18 mouse cellular contexts compared by ENCODE assay signal in the genomic region with DNA sequence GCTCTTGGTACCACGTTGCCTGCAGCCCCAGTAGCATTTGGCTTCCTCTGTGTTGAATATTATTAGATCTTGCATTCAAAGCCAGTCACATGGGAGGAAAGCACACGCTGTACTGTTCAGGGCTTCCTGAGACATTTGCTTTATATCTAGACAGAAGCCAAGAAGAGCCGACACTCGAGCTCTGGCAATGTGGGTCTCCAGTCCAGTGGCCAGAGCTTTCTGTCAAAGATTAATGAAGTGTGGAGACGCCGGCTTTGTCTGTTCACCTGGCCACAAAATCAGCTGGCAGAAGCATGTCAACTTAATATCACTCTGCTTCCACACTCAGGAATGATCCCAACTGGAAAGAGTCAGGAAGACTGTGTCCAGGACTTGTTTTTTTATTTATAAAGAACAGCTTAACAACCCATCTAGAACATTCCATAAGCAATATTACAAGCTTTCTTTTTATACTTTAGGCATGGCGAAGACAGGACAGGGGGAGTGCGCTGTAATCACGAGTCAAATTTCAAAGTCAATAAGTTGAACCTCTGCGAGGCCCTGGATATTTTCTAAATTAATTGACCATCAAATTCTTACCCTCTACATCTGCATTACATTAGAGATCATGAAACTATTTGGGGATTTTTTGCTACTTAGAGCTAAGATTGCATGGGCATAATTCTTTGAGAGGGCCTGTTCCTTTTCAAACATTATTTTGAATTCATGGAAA.
DNase-seq lines count a peak whose midpoint lies in the region; ATAC-seq and TF ChIP-seq lines count a peak whose summit lies in the region.
"Had no signal": no experiment of that assay in that cellular context is flagged by ENCODE, and none has a peak within 500 bp of the region (broad histone marks: within the 10 kb centered on the region; RNA-seq: fewer than 3 reads in every experiment).

No protein-coding gene starts in this region.

- H3K9me3 ChIP-seq in kidney, embryonic 16.5 days (ENCODE audit: low read length), result no peaks in the 10 kb centered on the region
- H3K9me3 ChIP-seq: embryonic facial prominence, embryonic 15.5 days; hindbrain, embryonic 13.5 days had no signal

- no peak overlapping the region for H3K4me2 ChIP-seq in kidney, embryonic 16.5 days (replicated peaks; ENCODE audit: low read depth, low read length)
- H3K4me2 ChIP-seq: embryonic facial prominence, embryonic 15.5 days; hindbrain, embryonic 13.5 days; liver, embryonic 11.5 days had no signal

- intact Hi-C loops in gastrocnemius, adult 2 months (cut with DNase I), result no loop called here
- intact Hi-C loops in gastrocnemius, postnatal 14 days (cut with DNase I; ENCODE audit: low total_unique reads), result no loop called here

- H3K27ac ChIP-seq in gastrocnemius, adult 2 months, result peak overlapping the region; percentile 68
- no peak overlapping the region for H3K27ac ChIP-seq in kidney, embryonic 16.5 days (ENCODE audit: low read length)
- H3K27ac ChIP-seq: embryonic facial prominence, embryonic 15.5 days; hindbrain, embryonic 13.5 days; layer of hippocampus, adult 2 months had no signal

- no peak overlapping the region for H3K4me3 ChIP-seq in gastrocnemius, adult 2 months
- H3K4me3 ChIP-seq in kidney, embryonic 16.5 days (ENCODE audit: low read length), result no peak overlapping the region
- H3K4me3 ChIP-seq: embryonic facial prominence, embryonic 15.5 days; hindbrain, embryonic 13.5 days; layer of hippocampus, adult 2 months had no signal

- H3K27me3 ChIP-seq in kidney, embryonic 16.5 days (ENCODE audit: insufficient read depth, low read length), result no peaks in the 10 kb centered on the region
- H3K27me3 ChIP-seq: CH12.LX had no signal

- DNase-seq in gastrocnemius, adult 2 months, result peak; percentile 60
- no peak for DNase-seq in gastrocnemius, postnatal 10 days
- no peak for DNase-seq in kidney, adult 18-20 months
- peak; percentile 5 for DNase-seq in gastrocnemius, postnatal 14 days
- peak; percentile 67 for DNase-seq in lung, postnatal 36 days
- DNase-seq in adrenal gland, postnatal 25 days, result no peak
- DNase-seq in embryo, embryonic 11 days, result no peak
- DNase-seq: adrenal gland, postnatal 36 days; cerebellum, postnatal 14 days; thymus, postnatal 36 days had no signal

- H3K9ac ChIP-seq in kidney, embryonic 16.5 days (replicated peaks; ENCODE audit: low read length), result no peak overlapping the region
- H3K9ac ChIP-seq: embryonic facial prominence, embryonic 15.5 days; hindbrain, embryonic 13.5 days had no signal

- peak; percentile 67; the same call in 1 of the 2 replicates for ATAC-seq in kidney, embryonic 16.5 days (ENCODE audit: low FRiP score, low TSS enrichment)
- ATAC-seq: intestine, embryonic 16.5 days; midbrain, embryonic 16.5 days had no signal

- no peaks in the 10 kb centered on the region for H3K4me1 ChIP-seq in kidney, embryonic 16.5 days (ENCODE audit: insufficient read depth, low read length)
- H3K4me1 ChIP-seq: hindbrain, embryonic 13.5 days had no signal

- no peaks in the 10 kb centered on the region for H3K36me3 ChIP-seq in kidney, embryonic 16.5 days (ENCODE audit: insufficient read depth, low read length)
- H3K36me3 ChIP-seq: embryonic facial prominence, embryonic 15.5 days; hindbrain, embryonic 13.5 days had no signal

- no peak for TF ChIP-seq CTCF in gastrocnemius, adult 2 months (IDR thresholded peaks at IDR 0.05)

- 30% methylated on average over 10 of the region's 10 CpGs for WGBS in kidney, embryonic 16.5 days

Comparison
In these comparisons a context has a peak if more than half of its experiments do, and no peak if none do; other contexts are left out.
1. DNase-seq: peak in gastrocnemius, adult 2 months (single experiment), gastrocnemius, postnatal 14 days (single experiment) and lung, postnatal 36 days (single experiment); none in gastrocnemius, postnatal 10 days (single experiment), kidney, adult 18-20 months (single experiment), adrenal gland, postnatal 25 days (single experiment) and embryo, embryonic 11 days (single experiment).